Mouse (Mus musculus) gastrocnemius, adult 18-20 months (tissue): Measurements from ENCODE around the gene Gm3625. TPM values are rescaled to one million over a fixed set of nuclear protein-coding genes. Genes with fewer than 3 reads are reported as not detected.
A peak's percentile ranks its signal among the peaks of the same experiment; 100 is the strongest.

Experiments
- DNase-seq: peaks from one replicate; pipeline ENCODE4 v3.0.0; 2021; ENCODE audit warnings: low spot score
- long read RNA-seq, 2 experiments: library from polyadenylated mRNA; stranded (forward); transcript quantifications; one replicate each; pipeline ENCODE4 v2.0.0; 2021
- total RNA-seq, 2 experiments: library from RNA; stranded (reverse); gene quantifications; 2 replicates each; pipeline ENCODE4 v1.2.3; 2021

Gene Gm3625
- not detected for total RNA-seq
- long read RNA-seq, experiment 1, transcript Gm3625-201 (1 exons, 102 nt) = major isoform, 16 of 16 reads
- long read RNA-seq, experiment 1, partial matches to known transcripts = 0 of 16 reads
- long read RNA-seq, experiment 1, other reads (novel, unspliced or antisense) = 0 of 16 reads
- long read RNA-seq, experiment 2, transcript Gm3625-201 (1 exons, 102 nt) = major isoform, 15 of 15 reads
- long read RNA-seq, experiment 2, partial matches to known transcripts = 0 of 15 reads
- long read RNA-seq, experiment 2, other reads (novel, unspliced or antisense) = 0 of 15 reads

- peak; percentile 60 for DNase-seq
These were observed at the start of gene Gm3625, which contains the start of gene Itsn2 for GRCm38 (mm10) chr12:4592541-4593165. Gene Gm3625, minus strand, starts transcription at chr12:4592927. Gene Itsn2, plus strand, starts transcription at chr12:4592638.

- DNase-seq = no peak
These were observed 48.0 kb upstream of the Gm3625 start for GRCm38 (mm10) chr12:4640737-4641136.

- no peak for DNase-seq
These were observed 45.7 kb upstream of the Gm3625 start for GRCm38 (mm10) chr12:4638438-4638837.

- DNase-seq = no peak
These were observed 40.2 kb upstream of the Gm3625 start for GRCm38 (mm10) chr12:4632957-4633356.

GRCm38 (mm10) chr12:4624201-4624600 lies 31.5 kb upstream of the Gm3625 start:
- DNase-seq = no peak

GRCm38 (mm10) chr12:4614722-4615121 lies 22.0 kb upstream of the Gm3625 start:
- no peak for DNase-seq

GRCm38 (mm10) chr12:4606625-4607024 lies 13.9 kb upstream of the Gm3625 start:
- DNase-seq = no peak

- DNase-seq = no peak
These were observed 7.0 kb upstream of the Gm3625 start for GRCm38 (mm10) chr12:4599713-4600112.

GRCm38 (mm10) chr12:4598666-4599428 lies 6.1 kb upstream of the Gm3625 start:
- DNase-seq = no peak

- DNase-seq = no peak
These were observed 2.3 kb upstream of the Gm3625 start for GRCm38 (mm10) chr12:4595055-4595454.

- no peak for DNase-seq
These were observed 1.2 kb upstream of the Gm3625 start for GRCm38 (mm10) chr12:4593930-4594391.

- peak; percentile 36 for DNase-seq
These were observed 621 bp upstream of the Gm3625 start for GRCm38 (mm10) chr12:4593166-4593929.

GRCm38 (mm10) chr12:4592025-4592424 lies 702 bp downstream of the Gm3625 start:
- DNase-seq = no peak

- DNase-seq = peak; percentile 76
These were observed 4.1 kb downstream of the Gm3625 start for GRCm38 (mm10) chr12:4588603-4589002.

GRCm38 (mm10) chr12:4587846-4588245 lies 4.9 kb downstream of the Gm3625 start:
- no peak for DNase-seq

GRCm38 (mm10) chr12:4582326-4582725 lies 10.4 kb downstream of the Gm3625 start:
- DNase-seq = no peak

- DNase-seq = no peak
These were observed 18.7 kb downstream of the Gm3625 start for GRCm38 (mm10) chr12:4574065-4574464.

- peak; percentile 64 for DNase-seq
These were observed 20.9 kb downstream of the Gm3625 start for GRCm38 (mm10) chr12:4571864-4572263.

GRCm38 (mm10) chr12:4558475-4559279 lies 34.0 kb downstream of the Gm3625 start:
- DNase-seq = no peak

- no peak for DNase-seq
These were observed 34.7 kb downstream of the Gm3625 start for GRCm38 (mm10) chr12:4558013-4558412.

GRCm38 (mm10) chr12:4557436-4557835 lies 35.3 kb downstream of the Gm3625 start:
- no peak for DNase-seq
